Mouse (Mus musculus) liver, postnatal 0 days (tissue): Measurements from ENCODE around the gene Tmem131l. TPM values are rescaled to one million over a fixed set of nuclear protein-coding genes. Genes with fewer than 3 reads are reported as not detected.

Experiments used
- ATAC-seq: fragments of 200-750 bp; cut with Nextera tagmentation; 2 replicates; pipeline ENCODE4 v1.8.0; 2017; ENCODE audit warnings: mild to moderate bottlenecking, moderate library complexity
- DNase-seq: peaks from one replicate; pipeline ENCODE4 v3.0.0-alpha.2; 2016
- H3K27ac ChIP-seq: fragments of 300-500 bp; sonication (generic); 2 replicates; pipeline ENCODE4 v1.5.1; 2014; ENCODE audit warnings: antibody characterized with exemption, moderate library complexity, mild to moderate bottlenecking, low read depth
- H3K27me3 ChIP-seq: fragments of 300-500 bp; sonication (generic); 2 replicates; pipeline ENCODE4 v1.6.1; 2014; ENCODE audit warnings: low read length, control low read depth, mixed read lengths; ENCODE audit not compliant: insufficient read depth
- H3K36me3 ChIP-seq: fragments of 300-500 bp; sonication (generic); replicated peaks from 2 replicates; pipeline ENCODE4 v1.6.1; 2014; ENCODE audit warnings: mild to moderate bottlenecking, control low read depth, low read length, moderate library complexity, mixed read lengths; ENCODE audit not compliant: insufficient read depth
- H3K4me1 ChIP-seq: fragments of 300-500 bp; sonication (generic); 2 replicates; pipeline ENCODE4 v1.6.1; 2014; ENCODE audit warnings: antibody characterized with exemption, mild to moderate bottlenecking, control low read depth; ENCODE audit not compliant: insufficient read depth
- H3K4me2 ChIP-seq: fragments of 300-500 bp; sonication (generic); 2 replicates; pipeline ENCODE4 v1.6.1; 2014; ENCODE audit warnings: low read depth, mild to moderate bottlenecking, low read length, moderate library complexity, mixed read lengths
- H3K4me3 ChIP-seq: fragments of 300-500 bp; sonication (generic); 2 replicates; pipeline ENCODE4 v1.5.1; 2014; ENCODE audit warnings: low read depth, low read length
- H3K9ac ChIP-seq: fragments of 300-500 bp; sonication (generic); replicated peaks from 2 replicates; pipeline ENCODE4 v1.6.1; 2014; ENCODE audit warnings: mild to moderate bottlenecking, moderate library complexity
- H3K9me3 ChIP-seq: fragments of 300-500 bp; sonication (generic); 2 replicates; pipeline ENCODE4 v1.6.1; 2016; ENCODE audit warnings: mild to moderate bottlenecking, control low read depth, low read length, mixed read lengths
- CTCF ChIP-seq: sonication (generic); IDR thresholded peaks from 2 replicates; pipeline ENCODE4 v1.5.1; 2016; ENCODE audit warnings: antibody characterized with exemption, low read depth
- EP300 ChIP-seq: IDR thresholded peaks from 2 replicates; pipeline ENCODE4 v1.6.1; 2016; ENCODE audit warnings: antibody characterized with exemption, low read depth, mild to moderate bottlenecking
- WGBS: fragments of 180-500 bp; shearing (Covaris S2); extraction: QIAGEN DNeasy Blood & Tissue Kit; methylation state at CpG from one replicate; pipeline ENCODE4 v1.1.7; 2014; ENCODE audit not compliant: insufficient replicate concordance; 5-methylcytosine and 5-hydroxymethylcytosine counted together
- polyA plus RNA-seq: library from polyadenylated mRNA; unstranded; fragments of >200 nt; fragmentation: Nextera tagmentation; extraction: Ambion mirVana; gene quantifications from 2 replicates; pipeline ENCODE4 v1.2.1, GENCODE M21; 2015

Gene Tmem131l
- polyA plus RNA-seq, 1 experiment from 2014 or later, result 19.1 TPM

GRCm38 (mm10) chr3:84010995-84011663 is 28.8 kb downstream of the Tmem131l start:
- TF ChIP-seq EP300 (no peak), CTCF (no peak)
- H3K27me3 ChIP-seq, result no peaks in the 10 kb centered on the region
- H3K4me2 ChIP-seq, result no peak overlapping the region
- no peak overlapping the region for H3K9ac ChIP-seq
- 76% methylated on average over 5 of the region's 5 CpGs for WGBS
- no peak overlapping the region for H3K4me3 ChIP-seq
- ATAC-seq (no peak), DNase-seq (no peak)
- peaks cover 7% of the 10 kb centered on the region; the same call in 1 of the 2 replicates for H3K4me1 ChIP-seq
- no peak overlapping the region for H3K27ac ChIP-seq
- H3K36me3 ChIP-seq, result peaks cover 36% of the 10 kb centered on the region
- peaks cover 5% of the 10 kb centered on the region; the same call in 1 of the 2 replicates for H3K9me3 ChIP-seq

- TF ChIP-seq EP300 (no peak; the same call in 1 of the 2 replicates), CTCF (no peak)
- Histone ChIP-seq H3K27ac (no peak overlapping the region), H3K9me3 (no peaks in the 10 kb centered on the region), H3K4me3 (no peak overlapping the region), H3K36me3 (peaks cover 17% of the 10 kb centered on the region; the same call in 1 of the 2 replicates), H3K27me3 (no peaks in the 10 kb centered on the region), H3K4me2 (0 out of 2 replicates have a peak overlapping the region, but pooled peaks have one; percentile 15), H3K9ac (no peak overlapping the region), H3K4me1 (peaks cover 29% of the 10 kb centered on the region)
- ATAC-seq (peak; percentile 46), DNase-seq (no peak)
- 67% methylated on average over 7 of the region's 7 CpGs for WGBS
Observed at GRCm38 (mm10) chr3:84005989-84006388, 34.0 kb downstream of the Tmem131l start.

GRCm38 (mm10) chr3:84004330-84005090 is 35.5 kb downstream of the Tmem131l start:
- no peak for TF ChIP-seq CTCF
- no peak for TF ChIP-seq EP300
- 87% methylated on average over 2 of the region's 2 CpGs for WGBS
- Histone ChIP-seq H3K9ac (no peak overlapping the region), H3K27ac (no peak overlapping the region), H3K27me3 (no peaks in the 10 kb centered on the region), H3K9me3 (no peaks in the 10 kb centered on the region), H3K4me2 (no peak overlapping the region), H3K4me3 (no peak overlapping the region), H3K36me3 (peaks cover 16% of the 10 kb centered on the region; the same call in 1 of the 2 replicates), H3K4me1 (peaks cover 29% of the 10 kb centered on the region)
- no peak for DNase-seq
- ATAC-seq, result no peak

GRCm38 (mm10) chr3:84002433-84003090 is 37.4 kb downstream of the Tmem131l start:
- H3K4me2 ChIP-seq, result peak overlapping the region; percentile 5
- peak; percentile 87 for ATAC-seq
- no peak overlapping the region for H3K9ac ChIP-seq
- WGBS, result 58% methylated on average over 6 of the region's 6 CpGs
- H3K9me3 ChIP-seq, result no peaks in the 10 kb centered on the region
- no peak for DNase-seq
- no peaks in the 10 kb centered on the region for H3K27me3 ChIP-seq
- TF ChIP-seq CTCF (no peak), EP300 (no peak)
- peak overlapping the region; percentile 81 for H3K27ac ChIP-seq
- peaks cover 7% of the 10 kb centered on the region; the same call in 1 of the 2 replicates for H3K36me3 ChIP-seq
- H3K4me3 ChIP-seq, result no peak overlapping the region
- peaks cover 32% of the 10 kb centered on the region for H3K4me1 ChIP-seq

- H3K4me2 ChIP-seq, result no peak overlapping the region
- peak overlapping the region; percentile 81 for H3K27ac ChIP-seq
- no peak for DNase-seq
- peak; percentile 51 for ATAC-seq
- H3K9me3 ChIP-seq, result no peaks in the 10 kb centered on the region
- H3K36me3 ChIP-seq, result no peaks in the 10 kb centered on the region; the same call in 1 of the 2 replicates
- H3K4me1 ChIP-seq, result peaks cover 46% of the 10 kb centered on the region
- no peaks in the 10 kb centered on the region for H3K27me3 ChIP-seq
- no peak overlapping the region for H3K9ac ChIP-seq
- no peak overlapping the region for H3K4me3 ChIP-seq
- TF ChIP-seq EP300, result no peak
- TF ChIP-seq CTCF, result no peak
- WGBS, result 61% methylated on average over 5 of the region's 5 CpGs
Observed at GRCm38 (mm10) chr3:83997563-83997962, 42.4 kb downstream of the Tmem131l start.

- Histone ChIP-seq H3K9me3 (no peaks in the 10 kb centered on the region), H3K9ac (no peak overlapping the region), H3K4me2 (no peak overlapping the region), H3K4me1 (peaks cover 47% of the 10 kb centered on the region), H3K4me3 (no peak overlapping the region), H3K36me3 (no peaks in the 10 kb centered on the region; the same call in 1 of the 2 replicates), H3K27me3 (no peaks in the 10 kb centered on the region), H3K27ac (peak overlapping the region; percentile 81)
- no peak for TF ChIP-seq CTCF
- peak; percentile 43; the same call in 1 of the 2 replicates for TF ChIP-seq EP300
- ATAC-seq (peak; percentile 64), DNase-seq (no peak)
- WGBS, result 70% methylated on average over 3 of the region's 3 CpGs
Observed at GRCm38 (mm10) chr3:83997036-83997435, 42.9 kb downstream of the Tmem131l start.
